Mouse (Mus musculus) CH12.LX (cell line): ENCODE results near the gene Cd99l2. TPM values are rescaled to one million over a fixed set of nuclear protein-coding genes. Genes with fewer than 3 reads are reported as not detected.

ENCODE experiments used
- DNase-seq: peaks from one replicate; pipeline ENCODE4 v3.0.0-alpha.2; 2013; ENCODE audit errors: extremely low read depth
- H3K27ac ChIP-seq: 2 replicates; pipeline ENCODE4 v1.5.1; 2012; ENCODE audit warnings: low read depth, mild to moderate bottlenecking, control low read depth, moderate library complexity; ENCODE audit not compliant: insufficient read depth
- H3K27me3 ChIP-seq: replicated peaks from 2 replicates; pipeline ENCODE3; 2012; ENCODE audit warnings: inconsistent platforms
- H3K36me3 ChIP-seq, 2 experiments: replicated peaks in 1 of 2; 2 replicates each; pipeline versions ENCODE3 to v1.6.1; 2012; ENCODE audit warnings: inconsistent platforms in 1 of 2, low read length in 1 of 2, mild to moderate bottlenecking in 1 of 2, mixed read lengths in 1 of 2, moderate library complexity in 1 of 2; ENCODE audit not compliant: control insufficient read depth in 1 of 2, insufficient read depth in 1 of 2
- H3K4me1 ChIP-seq, 2 experiments: 2 replicates each; pipeline ENCODE4 v1.6.1; 2012; ENCODE audit warnings: inconsistent platforms in 1 of 2, moderate library complexity in 1 of 2; ENCODE audit not compliant: insufficient read depth in 2 of 2, control insufficient read depth in 1 of 2
- H3K4me2 ChIP-seq: 2 replicates; pipeline ENCODE4 v1.6.1; 2012; ENCODE audit warnings: low read depth, mild to moderate bottlenecking, control low read depth; ENCODE audit not compliant: poor library complexity, insufficient read depth, severe bottlenecking
- H3K4me3 ChIP-seq, 3 experiments: fragments of 150-350 bp in 1 of 3; sonication (generic) in 1 of 3; replicated peaks in 1 of 3; 2 replicates each; pipeline versions ENCODE3 to v1.5.1; 2011 to 2012; ENCODE audit warnings: low read depth in 2 of 3, low read length in 2 of 3, mild to moderate bottlenecking in 2 of 3, moderate library complexity in 2 of 3, control low read depth in 1 of 3, improper control_type of control experiment in 1 of 3, inconsistent platforms in 1 of 3, mixed read lengths in 1 of 3; ENCODE audit not compliant: poor library complexity in 1 of 3
- H3K79me2 ChIP-seq: replicated peaks from 2 replicates; pipeline ENCODE4 v1.6.1; 2012; ENCODE audit warnings: mild to moderate bottlenecking, moderate library complexity; ENCODE audit not compliant: control insufficient read depth, poor library complexity, insufficient read depth, severe bottlenecking; ENCODE audit errors: extremely low read depth
- H3K9ac ChIP-seq: 2 replicates; pipeline ENCODE4 v1.6.1; 2012; ENCODE audit warnings: low read depth, mild to moderate bottlenecking, control low read depth, moderate library complexity; ENCODE audit not compliant: insufficient read depth
- H3K9me3 ChIP-seq: replicated peaks from 2 replicates; pipeline ENCODE3; 2012; ENCODE audit warnings: low read length, inconsistent platforms, mixed read lengths
- BHLHE40 ChIP-seq: IDR thresholded peaks from 2 replicates; pipeline ENCODE4 v1.6.1; 2011; ENCODE audit warnings: mild to moderate bottlenecking, low read depth, low read length, improper control_type of control experiment
- CHD1 ChIP-seq: IDR thresholded peaks from 2 replicates; pipeline ENCODE4 v1.6.1; 2012; ENCODE audit warnings: low read depth, low read length, improper control_type of control experiment, inconsistent platforms
- CHD2 ChIP-seq: IDR thresholded peaks from 2 replicates; pipeline ENCODE4 v1.6.1; 2011; ENCODE audit warnings: low read length, improper control_type of control experiment
- CTCF ChIP-seq, 2 experiments: IDR thresholded peaks in 1 of 2; conservative IDR thresholded peaks in 1 of 2; 2 replicates each; pipeline ENCODE4 v1.5.1; 2011 to 2012; ENCODE audit warnings: low read depth in 2 of 2, low read length in 2 of 2, improper control_type of control experiment in 1 of 2, inconsistent platforms in 1 of 2, mild to moderate bottlenecking in 1 of 2, moderate library complexity in 1 of 2
- E2F4 ChIP-seq: IDR thresholded peaks from 2 replicates; pipeline ENCODE4 v1.6.1; 2011; ENCODE audit warnings: low read depth, low read length, improper control_type of control experiment; ENCODE audit not compliant: insufficient replicate concordance
- ELF1 ChIP-seq: IDR thresholded peaks from 2 replicates; pipeline ENCODE4 v1.6.1; 2014; ENCODE audit warnings: low read depth, mild to moderate bottlenecking, inconsistent platforms, low read length, improper control_type of control experiment
- EP300 ChIP-seq: IDR thresholded peaks from 2 replicates; pipeline ENCODE4 v1.6.1; 2011; ENCODE audit warnings: low read length, improper control_type of control experiment
- IRF4 ChIP-seq: IDR thresholded peaks from 2 replicates; pipeline ENCODE4 v1.6.1; 2014; ENCODE audit warnings: low read depth, mild to moderate bottlenecking, inconsistent platforms, low read length, improper control_type of control experiment
- JUN ChIP-seq: IDR thresholded peaks from 2 replicates; pipeline ENCODE4 v1.6.1; 2011; ENCODE audit warnings: low read depth, mild to moderate bottlenecking, low read length, improper control_type of control experiment, moderate library complexity; ENCODE audit not compliant: insufficient read depth
- MAFK ChIP-seq: IDR thresholded peaks from 2 replicates; pipeline ENCODE4 v1.6.1; 2011; ENCODE audit warnings: low read length, improper control_type of control experiment; ENCODE audit not compliant: insufficient replicate concordance
- MYC ChIP-seq: IDR thresholded peaks from 2 replicates; pipeline ENCODE4 v1.6.1; 2011; ENCODE audit warnings: low read depth, mild to moderate bottlenecking, improper control_type of control experiment, low read length
- NRF1 ChIP-seq: IDR thresholded peaks from 2 replicates; pipeline ENCODE4 v1.6.1; 2014; ENCODE audit warnings: low read depth, mild to moderate bottlenecking, inconsistent platforms, low read length, improper control_type of control experiment, moderate library complexity
- POLR2A ChIP-seq: IDR thresholded peaks from 2 replicates; pipeline ENCODE4 v1.6.1; 2011; ENCODE audit warnings: low read depth, mild to moderate bottlenecking, improper control_type of control experiment, low read length
- RAD21 ChIP-seq: IDR thresholded peaks from 2 replicates; pipeline ENCODE4 v1.6.1; 2011; ENCODE audit warnings: low read depth, mild to moderate bottlenecking, low read length, improper control_type of control experiment, moderate library complexity
- SMC3 ChIP-seq: IDR thresholded peaks from 2 replicates; pipeline ENCODE4 v1.6.1; 2011; ENCODE audit warnings: low read depth, low read length, improper control_type of control experiment
- TBP ChIP-seq: conservative IDR thresholded peaks from 2 replicates; pipeline ENCODE4 v1.6.1; 2011; ENCODE audit warnings: low read depth, low read length, improper control_type of control experiment
- UBTF ChIP-seq: IDR thresholded peaks from 2 replicates; pipeline ENCODE4 v1.6.1; 2012; ENCODE audit warnings: low read depth, mild to moderate bottlenecking, inconsistent platforms, low read length, improper control_type of control experiment, moderate library complexity
- USF1 ChIP-seq: IDR thresholded peaks from 2 replicates; pipeline ENCODE4 v1.6.1; 2014; ENCODE audit warnings: low read depth, mild to moderate bottlenecking, inconsistent platforms, low read length, improper control_type of control experiment
- dilution Hi-C: fragments of 300-500 bp; cut with MboI; formaldehyde crosslinking; loops from 2 replicates; pipeline ENCODE4 v1.14.3; 2020; ENCODE audit warnings: low sequenced_read_pairs; ENCODE audit not compliant: extremely low pct_unique_long_range_greater_than_20kb, extremely low pct_ligation_motif_present
- in situ Hi-C: fragments of 300-500 bp; cut with MboI; formaldehyde crosslinking; loops from 3 replicates; pipeline ENCODE4 v1.14.3; 2019; ENCODE audit warnings: low sequenced_read_pairs, low pct_ligation_motif_present, low pct_unique_long_range_greater_than_20kb, mixed read lengths
- polyA plus RNA-seq: library from polyadenylated mRNA; unstranded; fragments of >175 nt; gene quantifications from 2 replicates; pipeline ENCODE4 v1.2.1, GENCODE M21; 2012; ENCODE audit warnings: low read depth; ENCODE audit not compliant: insufficient read length
- total RNA-seq, 2 experiments: library from RNA; depleted of rRNA; stranded (reverse); fragments of 300-350 nt in 1 of 2; fragments of >200 nt in 1 of 2; gene quantifications; 2 replicates each; pipeline ENCODE4 v1.2.3; 2012 to 2014

The Cd99l2 gene
- total and polyA plus RNA-seq, 3 experiments = 9.9 to 13.7 (median 10.4) TPM

DNA sequence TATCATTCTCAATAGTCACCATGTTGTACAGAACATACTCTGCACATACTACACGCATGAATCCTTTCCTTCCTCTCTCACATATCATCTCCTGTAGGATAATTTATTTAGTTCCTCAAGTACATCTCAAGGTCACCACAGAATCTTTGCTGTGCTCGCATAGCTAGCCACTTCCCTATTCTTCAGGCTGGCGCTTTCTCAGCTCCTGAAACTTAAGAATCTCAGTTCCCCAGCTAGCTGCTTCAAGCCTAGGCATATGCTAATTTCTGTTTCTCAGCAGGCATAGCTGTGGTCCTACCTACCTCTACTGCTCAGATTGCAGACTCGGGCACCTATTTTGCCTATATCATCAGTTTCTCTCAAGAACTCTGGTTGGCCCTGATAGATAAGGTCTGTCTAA, 96.3 kb downstream of the Cd99l2 start:
- DNase-seq = peak; percentile 61
- no peaks in the 10 kb centered on the region for H3K79me2 ChIP-seq
- no peak overlapping the region for H3K4me3 ChIP-seq
- H3K9ac ChIP-seq = no peak overlapping the region
- no peaks in the 10 kb centered on the region for H3K27me3 ChIP-seq
- in situ Hi-C loops (no loop called here), dilution Hi-C loops (no loop called here)
- H3K4me1 ChIP-seq = peaks cover 0 to 15% of the 10 kb centered on the region in 2 experiments; a peak in 1 of 4 replicates
- no peaks in the 10 kb centered on the region for H3K9me3 ChIP-seq
- no peak overlapping the region for H3K4me2 ChIP-seq
- H3K27ac ChIP-seq = no peak overlapping the region
- TF ChIP-seq JUN (no peak), MYC (no peak), MAFK (no peak), CHD1 (no peak), EP300 (peak; percentile 77), POLR2A (no peak), UBTF (no peak), NRF1 (no peak), TBP (no peak), CHD2 (no peak), ELF1 (0 out of 2 replicates have a peak, but pooled peaks have one; percentile 24), IRF4 (peak; percentile 48; the same call in 1 of the 2 replicates)
- peaks cover 7 to 23% of the 10 kb centered on the region in 2 experiments for H3K36me3 ChIP-seq

DNA sequence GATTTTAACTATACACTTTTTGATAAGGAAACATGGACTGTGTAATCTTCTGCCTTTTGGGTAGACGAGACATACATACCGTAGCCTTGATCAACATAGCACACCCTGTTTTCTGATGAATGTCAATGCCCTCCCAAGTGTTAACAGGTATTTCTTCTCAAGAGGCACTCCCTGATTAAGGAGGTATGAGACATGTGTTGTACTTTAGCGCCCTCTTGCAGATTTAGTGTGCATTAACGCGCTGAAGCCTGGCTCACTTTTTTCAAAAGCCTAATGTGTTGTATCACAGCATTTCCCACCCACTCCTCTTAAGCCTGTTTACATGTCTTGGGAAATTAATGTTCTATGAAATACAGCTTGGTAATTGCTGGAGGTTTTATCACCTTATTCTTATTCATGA, 111.1 kb downstream of the Cd99l2 start:
- no peak overlapping the region for H3K9ac ChIP-seq
- dilution Hi-C loops (no loop called here), in situ Hi-C loops (no loop called here)
- no peaks in the 10 kb centered on the region for H3K9me3 ChIP-seq
- no peak overlapping the region for H3K27ac ChIP-seq
- no peak for TF ChIP-seq BHLHE40
- TF ChIP-seq CTCF (conservative IDR thresholded peaks at IDR 0.05 in 1 of 2, IDR thresholded peaks at IDR 0.05 in 1 of 2; ENCODE audit: low read depth in 2 of 2, low read length in 2 of 2) = peak; percentile 48 to 71; a peak in 3 of 4 replicates
- no peak for TF ChIP-seq E2F4
- TF ChIP-seq SMC3 = peak; percentile 43
- peak; percentile 69 for TF ChIP-seq RAD21
- no peak for TF ChIP-seq USF1
- H3K4me3 ChIP-seq = no peak overlapping the region
- H3K27me3 ChIP-seq = no peaks in the 10 kb centered on the region
- H3K79me2 ChIP-seq = no peaks in the 10 kb centered on the region
- H3K4me1 ChIP-seq = no peaks in the 10 kb centered on the region
- no peak overlapping the region for H3K4me2 ChIP-seq
- H3K36me3 ChIP-seq = peaks cover 3 to 19% of the 10 kb centered on the region in 2 experiments
- peak; percentile 34 for DNase-seq
